ENCODE assay signal across 15 mouse cellular contexts in the genomic region with DNA sequence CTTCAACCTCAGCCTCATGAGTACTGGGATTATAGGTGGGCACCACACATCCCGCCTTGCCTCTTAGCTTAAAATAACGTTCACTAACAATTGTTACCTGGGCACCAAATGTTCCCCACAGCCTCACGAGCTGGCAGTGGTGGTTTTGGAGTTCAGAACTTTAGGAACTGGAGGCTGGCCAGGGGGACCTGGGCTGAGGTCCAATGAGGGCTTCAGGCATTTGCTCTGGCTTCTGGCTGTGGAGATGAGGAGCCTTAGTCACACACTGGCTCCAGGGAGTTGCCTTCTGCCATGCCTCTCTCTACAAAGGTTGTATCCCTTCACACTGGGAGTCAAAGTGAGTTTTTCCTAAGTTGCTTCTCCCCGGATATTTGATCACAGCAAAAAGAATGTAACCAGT. TPM values are rescaled to one million over a fixed set of nuclear protein-coding genes. Genes with fewer than 3 reads are reported as not detected.
A peak's percentile ranks its signal among the peaks of the same experiment; 100 is the strongest.
DNase-seq lines count a peak whose midpoint lies in the region; ATAC-seq lines count a peak whose summit lies in the region.
"Had no signal": no experiment of that assay in that cellular context is flagged by ENCODE, and none has a peak within 500 bp of the region (broad histone marks: within the 10 kb centered on the region; RNA-seq: fewer than 3 reads in every experiment).

No protein-coding gene starts in this region.

- H3K27ac ChIP-seq in forebrain, embryonic 12.5 days, result no peak overlapping the region
- H3K27ac ChIP-seq: embryonic facial prominence, embryonic 10.5 days; hindbrain, embryonic 10.5 days; neural tube, embryonic 12.5 days had no signal

- H3K4me2 ChIP-seq in forebrain, embryonic 12.5 days, result no peak overlapping the region
- H3K4me2 ChIP-seq: neural tube, embryonic 12.5 days had no signal

- 78% methylated on average over 4 of the region's 4 CpGs for WGBS in forebrain, embryonic 12.5 days

- ATAC-seq in forebrain, embryonic 12.5 days (ENCODE audit: low FRiP score), result no peak
- ATAC-seq: forebrain, embryonic 14.5 days had no signal

- DNase-seq in adrenal gland, postnatal 10 days, result peak; percentile 71
- DNase-seq in adrenal gland, postnatal 4 days (ENCODE audit: low spot score in 2 of 2), result no peak
- DNase-seq in lung, postnatal 10 days, result peak; percentile 17
- DNase-seq in lung, adult 18-20 months, result no peak
- DNase-seq in gastrocnemius, postnatal 25 days, result peak; percentile 27
- peak; percentile 31 for DNase-seq in skeletal muscle tissue, adult 2 months (ENCODE audit: low read depth, low spot score)
- DNase-seq in embryo, embryonic 9.5 days (ENCODE audit: extremely low spot score), result no peak
- DNase-seq: kidney, postnatal 25 days had no signal

- H3K9me3 ChIP-seq in forebrain, embryonic 12.5 days, result no peaks in the 10 kb centered on the region
- H3K9me3 ChIP-seq: embryonic facial prominence, embryonic 10.5 days; hindbrain, embryonic 10.5 days; neural tube, embryonic 12.5 days had no signal

- H3K9ac ChIP-seq in forebrain, embryonic 12.5 days, result no peak overlapping the region
- H3K9ac ChIP-seq: neural tube, embryonic 12.5 days had no signal

- no peak overlapping the region for H3K4me3 ChIP-seq in forebrain, embryonic 12.5 days (replicated peaks)
- H3K4me3 ChIP-seq: embryonic facial prominence, embryonic 10.5 days; hindbrain, embryonic 10.5 days; neural tube, embryonic 12.5 days had no signal

- H3K27me3 ChIP-seq in forebrain, embryonic 12.5 days, result no peaks in the 10 kb centered on the region
- H3K27me3 ChIP-seq: neural tube, embryonic 12.5 days had no signal

- H3K36me3 ChIP-seq in forebrain, embryonic 12.5 days (replicated peaks), result peaks cover 25% of the 10 kb centered on the region

- peaks cover 8% of the 10 kb centered on the region for H3K4me1 ChIP-seq in forebrain, embryonic 12.5 days
- H3K4me1 ChIP-seq: neural tube, embryonic 12.5 days had no signal

RNA-seq across cellular contexts. Expression of gene Naaa, which starts 4.6 kb away (rescaled TPM):
- total RNA-seq in adrenal gland, postnatal 10 days (2021), result 10 to 100 TPM; 26.7 to 27.0 TPM
- total RNA-seq in adrenal gland, postnatal 4 days (2021), result 10 to 100 TPM; 23.3 to 24.8 TPM
- total RNA-seq in gastrocnemius, postnatal 25 days (2021), result 10 to 100 TPM in 1 of 2 experiments, 1 to 10 TPM in 1; 5.1 to 10.1 TPM
- polyA plus RNA-seq in forebrain, embryonic 12.5 days (2016; fragmentation: Nextera tagmentation; extraction: Ambion mirVana), result 3.7 and 4.1 TPM in 2 replicates

RNA-seq across cellular contexts. Expression of gene Ppef2, which starts 26.5 kb away (rescaled TPM):
- under 1 TPM; 0.12 to 0.21 TPM for total RNA-seq in adrenal gland, postnatal 10 days (2021)
- under 1 TPM in 1 of 2 experiments, not detected in 1; 0.22 TPM for total RNA-seq in adrenal gland, postnatal 4 days (2021)
- not detected for total RNA-seq in gastrocnemius, postnatal 25 days (2021)
- 0.14 and 0.34 TPM in 2 replicates for polyA plus RNA-seq in forebrain, embryonic 12.5 days (2016; fragmentation: Nextera tagmentation; extraction: Ambion mirVana)

RNA-seq across cellular contexts. Expression of gene Sdad1, which starts 27.7 kb away (rescaled TPM):
- total RNA-seq in adrenal gland, postnatal 10 days (2021), result 10 to 100 TPM; 32.1 to 36.0 TPM
- total RNA-seq in adrenal gland, postnatal 4 days (2021), result 10 to 100 TPM; 51.9 to 54.0 TPM
- 10 to 100 TPM; 15.0 to 15.7 TPM for total RNA-seq in gastrocnemius, postnatal 25 days (2021)
- polyA plus RNA-seq in forebrain, embryonic 12.5 days (2016; fragmentation: Nextera tagmentation; extraction: Ambion mirVana), result 41.8 and 42.0 TPM in 2 replicates

RNA-seq across cellular contexts. Expression of gene Cxcl9, which starts 45.3 kb away (rescaled TPM):
- total RNA-seq in adrenal gland, postnatal 10 days (2021), result 1 to 10 TPM; 1.5 TPM
- 1 to 10 TPM in 1 of 2 experiments, under 1 TPM in 1; 0.20 to 1.1 TPM for total RNA-seq in adrenal gland, postnatal 4 days (2021)
- total RNA-seq in gastrocnemius, postnatal 25 days (2021), result under 1 TPM; 0.20 to 0.86 TPM
- polyA plus RNA-seq in forebrain, embryonic 12.5 days (2016; fragmentation: Nextera tagmentation; extraction: Ambion mirVana), result not detected in 2 replicates
- total RNA-seq: left cerebral cortex, postnatal 14 days had no signal
- polyA plus RNA-seq: embryonic facial prominence, embryonic 10.5 days; forebrain, embryonic 14.5 days; hindbrain, embryonic 10.5 days; neural tube, embryonic 12.5 days had no signal

RNA-seq across cellular contexts. Expression of gene Art3, which starts 49.1 kb away (rescaled TPM):
- 100 to 1,000 TPM; 126 to 154 TPM for total RNA-seq in adrenal gland, postnatal 10 days (2021)
- total RNA-seq in adrenal gland, postnatal 4 days (2021), result 10 to 100 TPM; 42.5 to 70.3 TPM
- total RNA-seq in gastrocnemius, postnatal 25 days (2021), result 100 to 1,000 TPM; 365 to 392 TPM
- 0.79 and 0.83 TPM in 2 replicates for polyA plus RNA-seq in forebrain, embryonic 12.5 days (2016; fragmentation: Nextera tagmentation; extraction: Ambion mirVana)
- total RNA-seq: megakaryocyte, adult 5-6 weeks had no signal

Comparison
In these comparisons a context has a peak if more than half of its experiments do, and no peak if none do; other contexts are left out.
1. DNase-seq: peak in adrenal gland, postnatal 10 days (single experiment), lung, postnatal 10 days (single experiment), gastrocnemius, postnatal 25 days (single experiment) and skeletal muscle tissue, adult 2 months (single experiment); none in adrenal gland, postnatal 4 days (0 of 2), lung, adult 18-20 months (0 of 2) and embryo, embryonic 9.5 days (single experiment).